Mouse (Mus musculus): ENCODE data around the gene Pth2. TPM values are rescaled to one million over a fixed set of nuclear protein-coding genes. Genes with fewer than 3 reads are reported as not detected.
"Not testable (repeated sequence)": the region's sequence is repeated elsewhere in the genome, so short reads cannot be mapped to it uniquely, and the experiment has no call there.

Pth2 gene
- polyA plus RNA-seq, 1 experiment: not detected

DNA sequence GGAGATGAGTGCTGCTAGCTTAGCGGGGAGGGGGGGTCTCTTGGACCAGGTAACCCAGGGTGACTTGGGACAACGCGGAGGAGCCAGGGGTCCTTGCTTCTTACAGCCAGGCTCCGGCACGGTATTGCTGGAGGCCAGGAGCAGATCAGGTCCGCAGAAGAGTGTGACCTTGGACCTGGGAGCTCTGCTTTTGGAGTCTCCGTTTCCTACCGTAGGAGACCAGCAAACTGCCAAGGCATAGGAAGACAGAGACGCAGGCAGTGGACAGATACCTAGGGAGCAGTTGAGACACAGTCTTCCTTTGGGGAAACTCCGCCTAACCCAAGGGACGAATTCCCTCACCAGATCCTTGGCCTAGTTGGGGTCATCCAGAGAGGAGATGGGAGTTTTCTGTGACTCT lies 15.1 kb upstream of the Pth2 start:
- peaks cover 4% of the 10 kb centered on the region; the same call in 1 of the 2 replicates for H3K4me1 ChIP-seq (ENCODE audit: control insufficient read depth, insufficient read depth, low read length)
- no peak for TF ChIP-seq POLR2A (IDR thresholded peaks at IDR 0.05; ENCODE audit: extremely low read depth, insufficient read depth, low read length)
- no peak for TF ChIP-seq CTCF (IDR thresholded peaks at IDR 0.05; ENCODE audit: extremely low read depth, insufficient read depth, low read length)
- H3K27ac ChIP-seq (ENCODE audit: insufficient read depth, low read length): peak overlapping the region; percentile 90
- peak overlapping the region; percentile 85 for H3K4me3 ChIP-seq (ENCODE audit: insufficient read depth, low read length)

DNA sequence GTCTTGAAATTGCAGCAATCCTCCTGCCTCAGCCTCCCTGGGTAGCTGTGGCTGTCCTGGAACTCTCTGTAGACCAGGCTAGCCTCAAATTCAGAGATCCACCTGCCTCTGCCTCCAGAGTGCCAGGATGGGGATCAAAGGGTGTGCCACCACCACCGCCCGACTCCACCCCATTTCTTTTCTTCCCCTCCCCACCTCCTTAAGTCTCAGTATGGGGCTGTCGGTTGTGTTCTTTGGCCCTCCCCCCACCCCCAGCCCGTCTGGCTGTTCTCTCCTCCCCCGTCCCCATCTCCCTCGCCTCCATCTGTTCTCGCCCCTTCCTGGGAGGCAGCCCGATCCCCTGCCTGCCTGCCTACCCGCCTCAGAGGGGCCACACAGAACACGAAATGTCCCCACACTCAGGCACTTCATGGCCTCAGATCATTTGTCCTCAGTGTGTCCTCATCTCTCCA lies 13.8 kb upstream of the Pth2 start:
- Histone ChIP-seq H3K27ac (ENCODE audit: insufficient read depth, low read length) (peak overlapping the region; percentile 93), H3K4me3 (ENCODE audit: insufficient read depth, low read length) (peak overlapping the region; percentile 85), H3K4me1 (ENCODE audit: control insufficient read depth, insufficient read depth, low read length) (peaks cover 4% of the 10 kb centered on the region; the same call in 1 of the 2 replicates)
- TF ChIP-seq CTCF (IDR thresholded peaks at IDR 0.05; ENCODE audit: extremely low read depth, insufficient read depth, low read length) (no peak), POLR2A (IDR thresholded peaks at IDR 0.05; ENCODE audit: extremely low read depth, insufficient read depth, low read length) (peak; percentile 45; the same call in 1 of the 2 replicates)

DNA sequence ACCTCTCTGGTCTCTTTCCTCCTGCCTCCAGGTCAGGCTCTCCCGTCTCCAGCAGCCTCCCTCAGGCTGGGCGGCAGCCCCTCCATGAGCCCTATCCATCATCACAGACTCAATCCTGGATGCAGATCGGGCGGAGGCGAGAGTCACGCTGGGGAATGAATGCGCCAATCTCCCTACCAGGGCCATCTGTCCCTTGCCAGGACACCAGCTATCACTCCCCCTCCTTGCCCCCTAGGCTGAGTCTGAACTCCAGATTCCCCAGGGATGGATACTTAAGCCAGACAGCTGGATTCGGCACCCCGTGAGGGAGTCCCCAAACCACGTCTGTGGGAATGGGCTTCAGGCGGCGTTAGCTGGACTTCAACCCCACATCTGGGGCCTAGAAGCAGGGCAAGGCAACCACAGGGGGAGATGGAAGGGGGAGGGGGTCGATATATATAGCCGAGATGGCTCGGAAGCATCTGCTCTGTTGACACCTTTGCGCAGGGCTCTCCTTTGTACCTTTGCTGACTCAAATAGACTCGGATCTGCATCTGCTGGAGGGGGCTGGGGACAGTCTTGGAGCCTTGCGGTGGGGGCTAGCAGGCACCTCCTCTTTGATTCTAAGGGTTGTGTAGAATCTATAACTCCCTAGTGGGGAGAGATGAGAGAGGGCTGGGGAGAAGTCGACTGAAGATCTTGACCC lies 12.9 kb upstream of the Pth2 start:
- H3K27ac ChIP-seq (ENCODE audit: insufficient read depth, low read length): peak overlapping the region; percentile 93
- 0 out of 2 replicates have a peak, but pooled peaks cover 2% of the 10 kb centered on the region for H3K4me1 ChIP-seq (ENCODE audit: control insufficient read depth, insufficient read depth, low read length)
- TF ChIP-seq CTCF (IDR thresholded peaks at IDR 0.05; ENCODE audit: extremely low read depth, insufficient read depth, low read length): no peak
- no peak for TF ChIP-seq POLR2A (IDR thresholded peaks at IDR 0.05; ENCODE audit: extremely low read depth, insufficient read depth, low read length)
- H3K4me3 ChIP-seq (ENCODE audit: insufficient read depth, low read length): peak overlapping the region; percentile 85

DNA sequence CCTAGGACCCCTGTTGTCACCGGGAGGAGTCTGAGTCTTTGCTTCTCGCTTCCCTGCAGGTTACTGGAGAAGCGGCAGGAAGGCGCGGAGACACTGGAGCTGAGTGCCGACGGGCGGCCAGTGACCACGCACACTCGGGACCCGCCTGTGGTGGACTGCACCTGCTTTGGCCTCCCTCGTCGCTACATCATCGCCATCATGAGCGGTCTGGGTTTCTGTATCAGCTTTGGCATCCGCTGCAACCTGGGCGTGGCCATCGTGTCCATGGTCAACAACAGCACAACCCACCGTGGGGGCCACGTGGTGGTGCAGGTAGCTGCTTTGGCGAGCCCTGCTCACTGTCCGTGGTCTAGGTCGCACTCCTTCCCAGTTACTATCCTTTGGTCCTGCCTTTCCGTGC lies 12.1 kb upstream of the Pth2 start:
- Histone ChIP-seq H3K4me3 (ENCODE audit: insufficient read depth, low read length) (peak overlapping the region; percentile 85), H3K4me1 (ENCODE audit: control insufficient read depth, insufficient read depth, low read length) (0 out of 2 replicates have a peak, but pooled peaks cover 2% of the 10 kb centered on the region), H3K27ac (ENCODE audit: insufficient read depth, low read length) (peak overlapping the region; percentile 93)
- TF ChIP-seq POLR2A (IDR thresholded peaks at IDR 0.05; ENCODE audit: extremely low read depth, insufficient read depth, low read length) (peak; percentile 49; the same call in 1 of the 2 replicates), CTCF (IDR thresholded peaks at IDR 0.05; ENCODE audit: extremely low read depth, insufficient read depth, low read length) (no peak)

DNA sequence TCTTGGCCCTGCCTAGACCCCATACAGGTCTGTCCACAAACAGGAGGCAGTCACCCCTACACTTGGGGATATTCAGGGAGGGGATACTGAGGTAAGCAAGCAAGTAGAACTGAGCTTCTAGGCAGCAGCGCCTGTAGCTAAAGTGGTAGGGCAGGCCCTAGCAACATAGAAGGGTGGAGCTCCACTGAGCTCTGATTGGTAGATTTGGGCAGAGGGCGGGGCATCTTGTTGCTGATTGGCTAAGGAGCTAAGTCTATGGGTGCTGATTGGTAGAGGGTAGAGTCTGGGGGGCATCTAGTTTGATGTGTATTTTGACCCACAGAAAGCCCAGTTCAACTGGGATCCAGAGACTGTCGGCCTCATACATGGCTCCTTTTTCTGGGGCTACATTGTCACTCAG lies 11.3 kb upstream of the Pth2 start:
- Histone ChIP-seq H3K27ac (ENCODE audit: insufficient read depth, low read length) (0 out of 2 replicates have a peak overlapping the region, but pooled peaks have one; percentile 17), H3K4me3 (ENCODE audit: insufficient read depth, low read length) (no peak overlapping the region), H3K4me1 (ENCODE audit: control insufficient read depth, insufficient read depth, low read length) (0 out of 2 replicates have a peak, but pooled peaks cover 2% of the 10 kb centered on the region)
- peak; percentile 48; the same call in 1 of the 2 replicates for TF ChIP-seq POLR2A (IDR thresholded peaks at IDR 0.05; ENCODE audit: extremely low read depth, insufficient read depth, low read length)
- TF ChIP-seq CTCF (IDR thresholded peaks at IDR 0.05; ENCODE audit: extremely low read depth, insufficient read depth, low read length): no peak

DNA sequence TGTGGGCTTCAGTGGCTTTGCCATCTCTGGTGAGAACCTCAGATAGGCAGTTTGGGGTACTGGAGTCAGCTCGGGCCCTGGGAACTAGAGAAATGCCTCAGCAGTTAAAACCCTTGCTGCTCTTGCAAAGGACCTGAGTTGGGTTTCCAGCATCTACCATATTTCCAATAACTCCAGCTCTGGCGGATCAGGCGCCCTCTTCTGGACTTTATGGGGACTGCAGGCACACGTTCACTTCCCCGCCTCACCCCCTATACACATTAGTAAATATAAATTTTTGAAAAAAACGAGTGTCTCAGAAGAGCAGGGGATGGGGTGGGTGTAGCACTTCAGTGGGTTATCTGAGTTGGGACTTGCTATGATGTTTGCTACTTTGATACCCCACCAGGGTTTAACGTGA lies 7.8 kb upstream of the Pth2 start:
- Histone ChIP-seq H3K27ac (ENCODE audit: insufficient read depth, low read length) (no peak overlapping the region), H3K4me1 (ENCODE audit: control insufficient read depth, insufficient read depth, low read length) (0 out of 2 replicates have a peak, but pooled peaks cover 2% of the 10 kb centered on the region), H3K4me3 (ENCODE audit: insufficient read depth, low read length) (no peak overlapping the region)
- TF ChIP-seq POLR2A (IDR thresholded peaks at IDR 0.05; ENCODE audit: extremely low read depth, insufficient read depth, low read length) (no peak; the same call in 1 of the 2 replicates), CTCF (IDR thresholded peaks at IDR 0.05; ENCODE audit: extremely low read depth, insufficient read depth, low read length) (peak; percentile 36)

DNA sequence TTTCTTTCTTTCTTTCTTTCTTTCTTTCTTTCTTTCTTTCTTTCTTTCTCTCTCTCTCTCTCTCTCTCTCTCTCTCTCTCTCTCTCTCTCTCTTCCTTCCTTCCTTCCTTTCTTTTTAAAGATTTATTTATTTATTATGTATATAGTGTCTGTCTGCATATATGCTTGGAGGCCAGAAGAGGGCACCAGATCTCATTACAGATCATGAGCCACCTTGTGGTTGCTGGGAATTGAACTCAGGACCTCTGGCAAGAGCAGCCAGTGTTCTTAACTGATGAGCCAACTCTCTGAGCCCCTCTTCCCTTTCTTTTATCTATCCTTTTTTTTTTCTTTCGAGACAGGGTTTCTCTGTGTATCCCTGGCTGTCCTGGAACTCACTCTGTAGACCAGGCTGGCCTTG lies 7.0 kb upstream of the Pth2 start:
- TF ChIP-seq CTCF (IDR thresholded peaks at IDR 0.05; ENCODE audit: extremely low read depth, insufficient read depth, low read length): peak; percentile 35

DNA sequence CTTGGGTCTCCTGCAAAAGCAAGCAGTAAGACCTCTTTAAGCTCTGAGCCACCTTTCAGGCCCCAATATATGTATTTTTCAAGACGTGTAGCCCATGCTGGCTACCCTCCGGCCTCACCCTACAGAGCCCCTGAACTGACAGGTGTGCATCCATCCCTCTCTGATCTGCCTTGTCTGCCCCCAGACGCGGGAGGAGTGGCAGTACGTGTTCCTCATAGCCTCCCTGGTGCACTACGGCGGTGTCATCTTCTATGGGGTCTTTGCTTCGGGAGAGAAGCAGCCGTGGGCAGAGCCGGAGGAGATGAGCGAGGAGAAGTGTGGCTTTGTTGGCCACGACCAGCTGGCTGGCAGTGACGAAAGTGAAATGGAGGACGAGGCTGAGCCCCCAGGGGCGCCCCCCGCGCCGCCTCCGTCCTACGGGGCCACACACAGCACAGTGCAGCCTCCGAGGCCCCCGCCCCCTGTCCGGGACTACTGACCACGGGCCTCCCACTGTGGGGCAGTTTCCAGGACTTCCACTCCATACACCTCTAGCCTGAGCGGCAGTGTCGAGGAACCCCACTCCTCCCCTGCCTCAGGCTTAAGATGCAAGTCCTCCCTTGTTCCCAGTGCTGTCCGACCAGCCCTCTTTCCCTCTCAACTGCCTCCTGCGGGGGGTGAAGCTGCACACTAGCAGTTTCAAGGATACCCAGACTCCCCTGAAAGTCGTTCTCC lies 6.1 kb upstream of the Pth2 start:
- TF ChIP-seq CTCF (IDR thresholded peaks at IDR 0.05; ENCODE audit: extremely low read depth, insufficient read depth, low read length) (no peak), POLR2A (IDR thresholded peaks at IDR 0.05; ENCODE audit: extremely low read depth, insufficient read depth, low read length) (no peak)
- Histone ChIP-seq H3K4me3 (ENCODE audit: insufficient read depth, low read length) (no peak overlapping the region), H3K27ac (ENCODE audit: insufficient read depth, low read length) (no peak overlapping the region), H3K4me1 (ENCODE audit: control insufficient read depth, insufficient read depth, low read length) (no peaks in the 10 kb centered on the region)

More for the DNA sequence above, 7.0 kb upstream of the Pth2 start:
- not testable (repeated sequence) for H3K4me3 ChIP-seq (ENCODE audit: insufficient read depth, low read length); H3K27ac ChIP-seq (ENCODE audit: insufficient read depth, low read length); H3K4me1 ChIP-seq (ENCODE audit: control insufficient read depth, insufficient read depth, low read length)

DNA sequence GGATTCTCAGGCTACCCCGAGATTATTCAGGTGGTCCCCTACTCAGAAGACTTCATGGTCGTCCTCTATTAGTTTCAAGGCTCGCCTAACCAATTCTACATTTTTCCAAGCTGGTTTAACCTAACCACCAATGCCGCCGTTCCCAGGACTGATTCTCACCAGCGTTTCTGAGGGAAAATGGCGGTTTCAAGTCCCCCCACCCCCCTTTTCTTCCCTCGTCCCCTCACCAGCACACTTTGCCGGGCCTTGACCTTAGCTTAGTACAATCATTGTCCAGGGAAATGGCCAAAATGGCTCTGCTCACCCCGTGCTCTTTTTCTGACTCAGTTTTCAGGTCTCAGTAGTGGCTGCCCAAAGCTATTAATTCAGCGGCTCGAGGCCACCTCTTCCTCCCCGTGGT lies 5.4 kb upstream of the Pth2 start:
- Histone ChIP-seq H3K4me1 (ENCODE audit: control insufficient read depth, insufficient read depth, low read length) (no peaks in the 10 kb centered on the region), H3K27ac (ENCODE audit: insufficient read depth, low read length) (no peak overlapping the region), H3K4me3 (ENCODE audit: insufficient read depth, low read length) (no peak overlapping the region)
- TF ChIP-seq CTCF (IDR thresholded peaks at IDR 0.05; ENCODE audit: extremely low read depth, insufficient read depth, low read length) (no peak), POLR2A (IDR thresholded peaks at IDR 0.05; ENCODE audit: extremely low read depth, insufficient read depth, low read length) (no peak)
